Mouse (Mus musculus) liver, postnatal 0 days (tissue): ENCODE measurements around the gene Mgst3. TPM values are rescaled to one million over a fixed set of nuclear protein-coding genes. Genes with fewer than 3 reads are reported as not detected.

Experiments
- ATAC-seq: fragments of 200-750 bp; cut with Nextera tagmentation; 2 replicates; pipeline ENCODE4 v1.8.0; 2017; ENCODE audit warnings: mild to moderate bottlenecking, moderate library complexity
- DNase-seq: peaks from one replicate; pipeline ENCODE4 v3.0.0-alpha.2; 2016
- H3K27ac ChIP-seq: fragments of 300-500 bp; sonication (generic); 2 replicates; pipeline ENCODE4 v1.5.1; 2014; ENCODE audit warnings: antibody characterized with exemption, moderate library complexity, mild to moderate bottlenecking, low read depth
- H3K27me3 ChIP-seq: fragments of 300-500 bp; sonication (generic); 2 replicates; pipeline ENCODE4 v1.6.1; 2014; ENCODE audit warnings: low read length, control low read depth, mixed read lengths; ENCODE audit not compliant: insufficient read depth
- H3K36me3 ChIP-seq: fragments of 300-500 bp; sonication (generic); replicated peaks from 2 replicates; pipeline ENCODE4 v1.6.1; 2014; ENCODE audit warnings: mild to moderate bottlenecking, control low read depth, low read length, moderate library complexity, mixed read lengths; ENCODE audit not compliant: insufficient read depth
- H3K4me1 ChIP-seq: fragments of 300-500 bp; sonication (generic); 2 replicates; pipeline ENCODE4 v1.6.1; 2014; ENCODE audit warnings: antibody characterized with exemption, mild to moderate bottlenecking, control low read depth; ENCODE audit not compliant: insufficient read depth
- H3K4me2 ChIP-seq: fragments of 300-500 bp; sonication (generic); 2 replicates; pipeline ENCODE4 v1.6.1; 2014; ENCODE audit warnings: low read depth, mild to moderate bottlenecking, low read length, moderate library complexity, mixed read lengths
- H3K4me3 ChIP-seq: fragments of 300-500 bp; sonication (generic); 2 replicates; pipeline ENCODE4 v1.5.1; 2014; ENCODE audit warnings: low read depth, low read length
- H3K9ac ChIP-seq: fragments of 300-500 bp; sonication (generic); replicated peaks from 2 replicates; pipeline ENCODE4 v1.6.1; 2014; ENCODE audit warnings: mild to moderate bottlenecking, moderate library complexity
- H3K9me3 ChIP-seq: fragments of 300-500 bp; sonication (generic); 2 replicates; pipeline ENCODE4 v1.6.1; 2016; ENCODE audit warnings: mild to moderate bottlenecking, control low read depth, low read length, mixed read lengths
- CTCF ChIP-seq: sonication (generic); IDR thresholded peaks from 2 replicates; pipeline ENCODE4 v1.5.1; 2016; ENCODE audit warnings: antibody characterized with exemption, low read depth
- EP300 ChIP-seq: IDR thresholded peaks from 2 replicates; pipeline ENCODE4 v1.6.1; 2016; ENCODE audit warnings: antibody characterized with exemption, low read depth, mild to moderate bottlenecking
- WGBS: fragments of 180-500 bp; shearing (Covaris S2); extraction: QIAGEN DNeasy Blood & Tissue Kit; methylation state at CpG from one replicate; pipeline ENCODE4 v1.1.7; 2014; ENCODE audit not compliant: insufficient replicate concordance; 5-methylcytosine and 5-hydroxymethylcytosine counted together
- polyA plus RNA-seq: library from polyadenylated mRNA; unstranded; fragments of >200 nt; fragmentation: Nextera tagmentation; extraction: Ambion mirVana; gene quantifications from 2 replicates; pipeline ENCODE4 v1.2.1, GENCODE M21; 2015

Gene Mgst3
- polyA plus RNA-seq, 1 experiment from 2014 or later = 163 TPM

GRCm38 (mm10) chr1:167385636-167386035 is 8.0 kb downstream of the Mgst3 start:
- 71% methylated on average over 5 of the region's 5 CpGs for WGBS
- Histone ChIP-seq H3K36me3 (peaks cover 6% of the 10 kb centered on the region; the same call in 1 of the 2 replicates), H3K4me1 (peaks cover 67% of the 10 kb centered on the region), H3K4me2 (peak overlapping the region; percentile 40; the same call in 1 of the 2 replicates), H3K27me3 (no peaks in the 10 kb centered on the region), H3K9ac (peak overlapping the region; percentile 44), H3K27ac (peak overlapping the region; percentile 94), H3K4me3 (no peak overlapping the region), H3K9me3 (no peaks in the 10 kb centered on the region)
- TF ChIP-seq EP300 (no peak), CTCF (no peak)
- DNase-seq (no peak), ATAC-seq (no peak)

GRCm38 (mm10) chr1:167385211-167385610 is 8.4 kb downstream of the Mgst3 start:
- Histone ChIP-seq H3K4me3 (no peak overlapping the region), H3K27me3 (no peaks in the 10 kb centered on the region), H3K4me1 (peaks cover 63% of the 10 kb centered on the region), H3K36me3 (peaks cover 6% of the 10 kb centered on the region; the same call in 1 of the 2 replicates), H3K9me3 (no peaks in the 10 kb centered on the region), H3K27ac (peak overlapping the region; percentile 94), H3K4me2 (0 out of 2 replicates have a peak overlapping the region, but pooled peaks have one; percentile 0), H3K9ac (peak overlapping the region; percentile 44; the same call in 1 of the 2 replicates)
- WGBS = 80% methylated on average over 2 of the region's 2 CpGs
- ATAC-seq (no peak), DNase-seq (no peak)
- TF ChIP-seq CTCF = no peak
- no peak for TF ChIP-seq EP300

- Histone ChIP-seq H3K9me3 (no peaks in the 10 kb centered on the region), H3K9ac (peak overlapping the region; percentile 30; the same call in 1 of the 2 replicates), H3K4me3 (no peak overlapping the region), H3K4me1 (peaks cover 63% of the 10 kb centered on the region), H3K36me3 (peaks cover 6% of the 10 kb centered on the region; the same call in 1 of the 2 replicates), H3K27me3 (no peaks in the 10 kb centered on the region), H3K27ac (peak overlapping the region; percentile 94), H3K4me2 (peak overlapping the region; percentile 58)
- TF ChIP-seq EP300 (peak; percentile 99), CTCF (no peak)
- DNase-seq = peak; percentile 67
- 39% methylated on average over 3 of the region's 3 CpGs for WGBS
- peak; percentile 96 for ATAC-seq
Observed at GRCm38 (mm10) chr1:167384156-167384555, 9.5 kb downstream of the Mgst3 start.

- H3K4me3 ChIP-seq = no peak overlapping the region
- peaks cover 59% of the 10 kb centered on the region for H3K4me1 ChIP-seq
- TF ChIP-seq EP300 = no peak
- TF ChIP-seq CTCF = no peak
- no peaks in the 10 kb centered on the region for H3K9me3 ChIP-seq
- peaks cover 6% of the 10 kb centered on the region; the same call in 1 of the 2 replicates for H3K36me3 ChIP-seq
- H3K27me3 ChIP-seq = no peaks in the 10 kb centered on the region
- WGBS = 82% methylated on average over 5 of the region's 5 CpGs
- DNase-seq (no peak), ATAC-seq (no peak)
- H3K27ac ChIP-seq = peak overlapping the region; percentile 94; the same call in 1 of the 2 replicates
- peak overlapping the region; percentile 58 for H3K4me2 ChIP-seq
- H3K9ac ChIP-seq = no peak overlapping the region; the same call in 1 of the 2 replicates
Observed at GRCm38 (mm10) chr1:167383178-167383577, 10.5 kb downstream of the Mgst3 start.

GRCm38 (mm10) chr1:167382763-167383162 is 10.9 kb downstream of the Mgst3 start:
- peak overlapping the region; percentile 94 for H3K27ac ChIP-seq
- peak overlapping the region; percentile 58 for H3K4me2 ChIP-seq
- no peak for DNase-seq
- peaks cover 55% of the 10 kb centered on the region for H3K4me1 ChIP-seq
- H3K9me3 ChIP-seq = no peaks in the 10 kb centered on the region
- H3K36me3 ChIP-seq = peaks cover 6% of the 10 kb centered on the region; the same call in 1 of the 2 replicates
- no peak for ATAC-seq
- H3K27me3 ChIP-seq = no peaks in the 10 kb centered on the region
- no peak overlapping the region for H3K4me3 ChIP-seq
- TF ChIP-seq CTCF = no peak
- TF ChIP-seq EP300 = no peak
- 69% methylated on average over 5 of the region's 5 CpGs for WGBS
- H3K9ac ChIP-seq = no peak overlapping the region; the same call in 1 of the 2 replicates

DNA sequence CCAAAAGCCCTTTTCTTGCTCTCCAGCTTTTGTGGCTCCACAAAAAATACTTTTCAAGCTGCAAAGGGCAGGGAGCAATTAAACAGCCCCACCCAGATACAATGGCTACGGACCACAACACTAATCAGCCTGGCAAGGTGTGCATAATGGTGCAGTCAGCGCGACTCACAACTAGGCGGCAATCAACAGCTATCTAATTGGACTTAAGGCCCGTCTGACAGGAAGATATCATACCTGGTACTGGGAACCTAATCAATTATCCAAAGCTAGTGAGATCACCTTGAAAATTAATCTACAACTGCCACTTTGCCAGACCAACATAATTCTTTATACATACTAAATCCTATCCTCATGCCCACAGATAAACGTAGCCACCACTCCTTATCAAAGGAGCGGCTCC is 11.3 kb downstream of the Mgst3 start:
- peaks cover 52% of the 10 kb centered on the region for H3K4me1 ChIP-seq

More for the DNA sequence above, 11.3 kb downstream of the Mgst3 start:
- Histone ChIP-seq H3K4me3 (no peak overlapping the region), H3K4me2 (peak overlapping the region; percentile 58), H3K9me3 (no peaks in the 10 kb centered on the region), H3K9ac (no peak overlapping the region), H3K27ac (peak overlapping the region; percentile 24; the same call in 1 of the 2 replicates), H3K27me3 (no peaks in the 10 kb centered on the region), H3K36me3 (peaks cover 10% of the 10 kb centered on the region; the same call in 1 of the 2 replicates)
- DNase-seq (no peak), ATAC-seq (no peak)
- WGBS = 59% methylated on average over 7 of the region's 7 CpGs
- TF ChIP-seq EP300 = peak; percentile 58; the same call in 1 of the 2 replicates
- no peak for TF ChIP-seq CTCF
